Mouse (Mus musculus) neural tube, embryonic 13.5 days (tissue): Measurements from ENCODE around the gene Plekha5. TPM values are rescaled to one million over a fixed set of nuclear protein-coding genes. Genes with fewer than 3 reads are reported as not detected.
"Not testable (repeated sequence)": the region's sequence is repeated elsewhere in the genome, so short reads cannot be mapped to it uniquely, and the experiment has no call there.

ENCODE experiments used
- ATAC-seq: fragments of 200-750 bp; cut with Nextera tagmentation; 2 replicates; pipeline ENCODE4 v1.8.0; 2017; ENCODE audit warnings: low read depth, mild to moderate bottlenecking, moderate TSS enrichment, moderate library complexity
- H3K27ac ChIP-seq: fragments of 300-500 bp; sonication (generic); replicated peaks from 2 replicates; pipeline ENCODE4 v1.5.1; 2015; ENCODE audit warnings: moderate library complexity, mild to moderate bottlenecking, inconsistent platforms
- H3K27me3 ChIP-seq: fragments of 300-500 bp; sonication (generic); 2 replicates; pipeline ENCODE4 v1.6.1; 2015; ENCODE audit warnings: mild to moderate bottlenecking, inconsistent platforms
- H3K36me3 ChIP-seq: fragments of 300-500 bp; sonication (generic); 2 replicates; pipeline ENCODE4 v1.6.1; 2015; ENCODE audit warnings: mild to moderate bottlenecking, inconsistent platforms
- H3K4me1 ChIP-seq: fragments of 300-500 bp; sonication (generic); replicated peaks from 2 replicates; pipeline ENCODE4 v1.6.1; 2015; ENCODE audit warnings: inconsistent platforms
- H3K4me2 ChIP-seq: fragments of 300-500 bp; sonication (generic); 2 replicates; pipeline ENCODE4 v1.6.1; 2015; ENCODE audit warnings: inconsistent platforms, mild to moderate bottlenecking, moderate library complexity
- H3K4me3 ChIP-seq: fragments of 300-500 bp; sonication (generic); 2 replicates; pipeline ENCODE4 v1.5.1; 2015; ENCODE audit warnings: mild to moderate bottlenecking, inconsistent platforms
- H3K9ac ChIP-seq: fragments of 300-500 bp; sonication (generic); 2 replicates; pipeline ENCODE4 v1.6.1; 2015; ENCODE audit warnings: moderate library complexity, mild to moderate bottlenecking, inconsistent platforms
- H3K9me3 ChIP-seq: fragments of 300-500 bp; sonication (generic); 2 replicates; pipeline ENCODE4 v1.6.1; 2016; ENCODE audit warnings: inconsistent platforms
- WGBS: fragments of 180-500 bp; shearing (Covaris S2); methylation state at CpG from one replicate; pipeline ENCODE4 v1.1.7; 2015; 5-methylcytosine and 5-hydroxymethylcytosine counted together
- polyA plus RNA-seq: library from polyadenylated mRNA; unstranded; fragments of >200 nt; fragmentation: Nextera tagmentation; extraction: Ambion mirVana; gene quantifications from 2 replicates; pipeline ENCODE4 v1.2.1, GENCODE M21; 2015

The Plekha5 gene
- polyA plus RNA-seq, 1 experiment from 2014 or later: 49.5 TPM

DNA sequence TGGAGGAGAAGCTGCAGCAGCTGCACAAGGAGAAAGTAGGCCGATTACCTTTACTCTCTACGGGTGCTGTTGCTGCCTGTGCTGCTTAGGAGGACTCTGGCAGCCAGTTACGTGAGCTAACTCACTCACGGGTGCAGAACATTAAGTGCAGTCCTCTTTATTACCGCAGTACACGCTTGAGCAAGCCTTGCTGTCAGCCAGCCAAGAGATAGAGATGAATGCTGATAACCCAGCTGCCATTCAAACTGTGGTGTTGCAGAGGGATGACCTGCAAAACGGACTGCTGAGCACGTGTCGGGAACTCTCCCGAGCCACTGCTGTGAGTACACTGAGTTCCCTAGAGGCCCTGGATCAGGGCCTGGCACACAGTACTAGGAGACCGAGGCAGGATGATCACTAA lies 146.3 kb downstream of the Plekha5 start:
- peak; percentile 69; the same call in 1 of the 2 replicates for ATAC-seq

GRCm38 (mm10) chr6:140574943-140575342 lies 151.1 kb downstream of the Plekha5 start:
- 97% methylated on average over 3 of the region's 3 CpGs for WGBS
- H3K9ac ChIP-seq: no peak overlapping the region
- peaks cover 84% of the 10 kb centered on the region for H3K36me3 ChIP-seq
- ATAC-seq: no peak
- no peak overlapping the region for H3K4me2 ChIP-seq
- 0 out of 2 replicates have a peak, but pooled peaks cover 5% of the 10 kb centered on the region for H3K4me1 ChIP-seq
- no peak overlapping the region for H3K27ac ChIP-seq
- no peaks in the 10 kb centered on the region for H3K27me3 ChIP-seq
- no peak overlapping the region for H3K4me3 ChIP-seq
- H3K9me3 ChIP-seq: no peaks in the 10 kb centered on the region

More for the DNA sequence above, 146.3 kb downstream of the Plekha5 start:
- Histone ChIP-seq H3K4me1 (peaks cover 15% of the 10 kb centered on the region), H3K4me3 (no peak overlapping the region), H3K27ac (no peak overlapping the region), H3K36me3 (peaks cover 63% of the 10 kb centered on the region), H3K9ac (no peak overlapping the region), H3K27me3 (no peaks in the 10 kb centered on the region), H3K9me3 (no peaks in the 10 kb centered on the region), H3K4me2 (no peak overlapping the region)
- 62% methylated on average over 11 of the region's 11 CpGs for WGBS

GRCm38 (mm10) chr6:140576133-140576532 lies 152.3 kb downstream of the Plekha5 start:
- Histone ChIP-seq H3K27me3 (no peaks in the 10 kb centered on the region), H3K4me3 (no peak overlapping the region), H3K9ac (no peak overlapping the region), H3K4me1 (no peaks in the 10 kb centered on the region), H3K27ac (no peak overlapping the region), H3K36me3 (peaks cover 81% of the 10 kb centered on the region), H3K4me2 (no peak overlapping the region), H3K9me3 (no peaks in the 10 kb centered on the region)
- 89% methylated on average over 8 of the region's 8 CpGs for WGBS
- no peak for ATAC-seq

GRCm38 (mm10) chr6:140576961-140577821 lies 153.3 kb downstream of the Plekha5 start:
- H3K4me3 ChIP-seq: no peak overlapping the region
- 73% methylated on average over 18 of the region's 18 CpGs for WGBS
- ATAC-seq: peak; percentile 57; the same call in 1 of the 2 replicates
- no peaks in the 10 kb centered on the region for H3K27me3 ChIP-seq
- no peak overlapping the region for H3K9ac ChIP-seq
- no peak overlapping the region for H3K4me2 ChIP-seq
- H3K9me3 ChIP-seq: no peaks in the 10 kb centered on the region
- H3K27ac ChIP-seq: no peak overlapping the region
- H3K36me3 ChIP-seq: peaks cover 74% of the 10 kb centered on the region
- no peaks in the 10 kb centered on the region for H3K4me1 ChIP-seq

- Histone ChIP-seq H3K27me3 (no peaks in the 10 kb centered on the region), H3K27ac (no peak overlapping the region), H3K9ac (no peak overlapping the region), H3K4me1 (no peaks in the 10 kb centered on the region), H3K4me2 (no peak overlapping the region), H3K9me3 (no peaks in the 10 kb centered on the region), H3K4me3 (no peak overlapping the region), H3K36me3 (peaks cover 72% of the 10 kb centered on the region)
- ATAC-seq: no peak
- WGBS: 95% methylated on average over 4 of the region's 4 CpGs
These were observed 153.9 kb downstream of the Plekha5 start for GRCm38 (mm10) chr6:140577822-140578170.

DNA sequence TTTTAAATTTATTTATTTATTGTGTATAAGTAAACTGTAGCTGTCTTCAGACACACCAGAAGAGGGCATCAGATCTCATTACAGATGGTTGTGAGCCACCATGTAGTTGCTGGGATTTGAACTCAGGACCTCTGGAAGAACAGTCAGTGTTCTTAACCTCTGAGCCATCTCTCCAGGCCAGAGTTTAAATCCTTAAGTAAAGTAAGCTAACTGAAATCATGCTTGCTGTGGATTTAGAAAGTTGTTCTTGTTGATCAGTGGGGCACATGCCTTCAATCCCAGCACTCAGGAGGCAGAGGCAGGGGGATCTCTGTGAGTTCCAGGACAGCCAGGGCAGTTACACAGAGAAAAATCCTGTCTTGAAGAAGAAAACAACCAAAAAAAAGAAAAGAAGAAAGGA lies 155.1 kb downstream of the Plekha5 start:
- not testable (repeated sequence) for ATAC-seq, H3K4me3 ChIP-seq, H3K9ac ChIP-seq, H3K4me2 ChIP-seq, H3K9me3 ChIP-seq, H3K4me1 ChIP-seq, H3K27me3 ChIP-seq, H3K27ac ChIP-seq
- peaks cover 72% of the 10 kb centered on the region for H3K36me3 ChIP-seq

GRCm38 (mm10) chr6:140580170-140580569 lies 156.3 kb downstream of the Plekha5 start:
- no peak overlapping the region for H3K27ac ChIP-seq
- H3K27me3 ChIP-seq: no peaks in the 10 kb centered on the region
- WGBS: 88% methylated on average over 4 of the region's 4 CpGs
- no peak overlapping the region for H3K9ac ChIP-seq
- no peaks in the 10 kb centered on the region for H3K9me3 ChIP-seq
- no peaks in the 10 kb centered on the region for H3K4me1 ChIP-seq
- ATAC-seq: no peak
- no peak overlapping the region for H3K4me2 ChIP-seq
- peaks cover 67% of the 10 kb centered on the region for H3K36me3 ChIP-seq
- H3K4me3 ChIP-seq: no peak overlapping the region

GRCm38 (mm10) chr6:140586714-140587259 lies 162.9 kb downstream of the Plekha5 start:
- H3K36me3 ChIP-seq: peaks cover 86% of the 10 kb centered on the region
- H3K27ac ChIP-seq: no peak overlapping the region
- H3K4me1 ChIP-seq: no peaks in the 10 kb centered on the region
- H3K9me3 ChIP-seq: no peaks in the 10 kb centered on the region
- 92% methylated on average over 8 of the region's 8 CpGs for WGBS
- no peak overlapping the region for H3K4me3 ChIP-seq
- H3K27me3 ChIP-seq: no peaks in the 10 kb centered on the region
- H3K9ac ChIP-seq: no peak overlapping the region
- ATAC-seq: no peak
- no peak overlapping the region for H3K4me2 ChIP-seq

DNA sequence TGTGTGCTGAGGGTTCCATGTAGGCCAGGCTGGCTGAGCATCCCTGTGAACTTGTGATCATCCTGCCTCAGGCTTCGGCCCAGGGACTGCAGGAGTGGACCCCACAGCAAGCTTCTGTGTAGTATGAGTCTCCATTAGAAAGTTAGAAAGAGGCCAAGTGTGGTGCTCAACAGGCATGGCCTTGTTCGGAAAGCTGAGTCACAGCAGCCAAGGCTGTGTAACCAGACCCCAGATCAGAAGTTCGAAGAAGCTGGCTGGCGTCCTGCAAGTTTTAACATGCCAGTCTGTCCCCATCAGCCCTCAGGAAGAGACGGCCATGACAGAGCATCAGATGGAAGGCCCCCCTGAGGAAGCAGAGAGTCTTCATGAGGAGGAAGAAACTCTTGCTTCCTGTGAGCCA lies 167.5 kb downstream of the Plekha5 start:
- Histone ChIP-seq H3K4me2 (no peak overlapping the region), H3K27ac (no peak overlapping the region), H3K36me3 (peaks cover 96% of the 10 kb centered on the region), H3K27me3 (no peaks in the 10 kb centered on the region), H3K9me3 (no peaks in the 10 kb centered on the region), H3K4me1 (no peaks in the 10 kb centered on the region), H3K4me3 (no peak overlapping the region), H3K9ac (no peak overlapping the region)
- 85% methylated on average over 5 of the region's 5 CpGs for WGBS
- ATAC-seq: no peak

DNA sequence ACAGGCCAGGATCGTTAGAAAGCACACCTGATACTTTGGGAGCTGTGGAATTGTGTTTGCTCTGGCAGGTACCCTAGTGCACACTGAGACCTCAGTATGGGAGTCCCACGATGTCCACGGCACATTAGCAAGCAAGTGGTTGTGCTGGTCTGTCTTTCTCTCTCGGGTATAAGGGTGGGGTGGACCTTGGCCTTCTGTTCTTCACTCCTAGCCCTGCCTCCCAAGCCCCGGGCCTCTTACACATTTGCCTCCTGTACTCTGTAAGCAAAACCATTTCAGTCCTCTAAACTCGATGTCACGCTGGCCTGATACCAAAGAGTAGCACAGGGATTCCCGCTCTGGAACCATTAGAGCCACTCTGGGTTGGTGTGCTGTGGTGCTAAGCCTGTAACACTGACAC lies 168.9 kb downstream of the Plekha5 start:
- Histone ChIP-seq H3K9me3 (no peaks in the 10 kb centered on the region), H3K27me3 (no peaks in the 10 kb centered on the region), H3K36me3 (peaks cover 91% of the 10 kb centered on the region), H3K4me3 (no peak overlapping the region), H3K4me2 (no peak overlapping the region), H3K27ac (no peak overlapping the region), H3K9ac (no peak overlapping the region), H3K4me1 (peaks cover 5% of the 10 kb centered on the region)
- ATAC-seq: no peak
- WGBS: 87% methylated on average over 8 of the region's 8 CpGs

GRCm38 (mm10) chr6:140593420-140594170 lies 169.7 kb downstream of the Plekha5 start:
- H3K27me3 ChIP-seq: no peaks in the 10 kb centered on the region
- no peak for ATAC-seq
- 86% methylated on average over 17 of the region's 17 CpGs for WGBS
- no peak overlapping the region for H3K9ac ChIP-seq
- peaks cover 86% of the 10 kb centered on the region for H3K36me3 ChIP-seq
- no peaks in the 10 kb centered on the region for H3K9me3 ChIP-seq
- H3K4me3 ChIP-seq: no peak overlapping the region
- no peak overlapping the region for H3K4me2 ChIP-seq
- H3K4me1 ChIP-seq: peaks cover 8% of the 10 kb centered on the region
- no peak overlapping the region for H3K27ac ChIP-seq

DNA sequence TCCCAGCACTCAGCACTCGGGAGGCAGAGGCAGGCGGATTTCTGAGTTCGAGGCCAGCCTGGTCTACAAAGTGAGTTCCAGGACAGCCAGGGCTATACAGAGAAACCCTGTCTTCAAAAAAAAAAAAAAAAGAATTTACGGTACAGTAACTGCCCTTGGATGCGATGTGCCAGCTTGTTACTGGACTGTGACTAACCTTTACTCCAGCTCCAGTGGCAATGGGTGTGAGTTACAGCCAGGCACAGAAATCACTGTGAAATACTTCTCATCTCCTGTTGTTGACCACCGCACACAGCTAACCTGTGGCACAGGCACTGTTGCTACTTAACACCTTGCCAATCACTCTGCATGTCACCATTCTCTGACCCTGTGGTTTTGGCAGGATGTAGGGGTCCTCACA lies 171.7 kb downstream of the Plekha5 start:
- H3K9me3 ChIP-seq, H3K27me3 ChIP-seq, H3K4me2 ChIP-seq, H3K9ac ChIP-seq, H3K27ac ChIP-seq, H3K4me1 ChIP-seq, H3K4me3 ChIP-seq, ATAC-seq: not testable (repeated sequence)
- 91% methylated on average over 6 of the region's 6 CpGs for WGBS
- peaks cover 70% of the 10 kb centered on the region for H3K36me3 ChIP-seq
